Mouse (Mus musculus): ENCODE results near the gene Ppm1d.

GRCm38 (mm10) chr11:85323567-85324330 is 12.7 kb downstream of the Ppm1d start:
- TF ChIP-seq CTCF (conservative IDR thresholded peaks at IDR 0.05 in 1 of 2, IDR thresholded peaks at IDR 0.05 in 1 of 2; ENCODE audit: low read depth in 2 of 2, low read length in 2 of 2) (0 out of 4 replicates have a peak, but pooled peaks of 1 of the 2 experiments have one; percentile 9), ELF1 (IDR thresholded peaks at IDR 0.05; ENCODE audit: low read depth, low read length) (peak; percentile 51; the same call in 1 of the 2 replicates), POLR2A (IDR thresholded peaks at IDR 0.05; ENCODE audit: low read depth, low read length) (peak; percentile 53; the same call in 1 of the 2 replicates), JUND (conservative IDR thresholded peaks at IDR 0.05; ENCODE audit: low read depth, low read length) (no peak), BHLHE40 (IDR thresholded peaks at IDR 0.05; ENCODE audit: low read depth, low read length) (no peak; the same call in 1 of the 2 replicates), ZKSCAN1 (IDR thresholded peaks at IDR 0.05; ENCODE audit: borderline replicate concordance, low read depth, low read length) (no peak), EP300 (IDR thresholded peaks at IDR 0.05; ENCODE audit: low read length) (no peak), CHD2 (IDR thresholded peaks at IDR 0.05; ENCODE audit: low read length) (no peak), ZNF384 (IDR thresholded peaks at IDR 0.05; ENCODE audit: low read depth, low read length) (no peak), MXI1 (IDR thresholded peaks at IDR 0.05; ENCODE audit: low read depth, low read length) (peak; percentile 49), TCF12 (IDR thresholded peaks at IDR 0.05; ENCODE audit: low read depth, low read length) (no peak), JUN (IDR thresholded peaks at IDR 0.05; ENCODE audit: insufficient read depth, low read depth, low read length) (no peak), MEF2A (IDR thresholded peaks at IDR 0.05; ENCODE audit: borderline replicate concordance, low read depth, low read length) (no peak), ZMIZ1 (IDR thresholded peaks at IDR 0.05; ENCODE audit: low read depth, low read length) (no peak)
